Mouse (Mus musculus) effector memory CD4-positive, alpha-beta T cell, adult 7 months (primary cell): ENCODE results near the gene Bex3. TPM values are rescaled to one million over a fixed set of nuclear protein-coding genes. Genes with fewer than 3 reads are reported as not detected.

Experiments
- polyA plus RNA-seq: library from polyadenylated mRNA; unstranded; fragments of 100-300 nt; shearing (Covaris generic); gene quantifications from one replicate; pipeline ENCODE4 v1.2.1, GENCODE M21; 2017

Bex3 gene
- polyA plus RNA-seq = 199 TPM

DNA sequence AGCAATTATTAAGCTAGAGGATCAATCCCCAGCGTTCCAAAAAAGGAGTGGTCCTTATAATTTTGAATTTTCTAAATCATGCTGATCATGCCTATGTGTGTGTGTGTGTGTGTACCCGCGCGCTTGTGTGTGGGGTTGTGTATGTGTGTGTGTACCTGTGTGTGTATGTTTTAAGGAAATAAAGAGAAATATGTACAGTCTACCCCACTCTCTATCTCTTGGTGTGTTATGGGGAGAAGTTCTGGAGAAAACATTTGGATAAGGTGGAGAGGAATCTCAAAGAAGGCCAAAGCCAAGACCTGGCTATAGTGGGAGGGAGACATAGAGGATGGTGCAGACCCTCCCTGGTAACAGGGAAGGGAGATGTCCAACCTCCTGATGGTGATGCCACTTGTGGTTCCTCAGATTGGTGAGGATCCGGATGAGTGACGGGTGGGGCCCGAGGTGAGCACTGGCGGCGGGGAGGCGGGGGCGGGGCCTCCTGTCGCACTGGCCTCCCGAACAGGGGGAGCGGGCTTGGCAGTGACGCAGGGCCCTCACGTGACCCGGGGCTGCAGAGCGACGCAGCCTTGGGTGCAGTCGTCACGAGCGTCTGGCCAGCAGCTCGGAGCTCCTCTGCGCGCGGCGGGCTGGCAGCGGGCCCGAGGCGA lies at the start of gene Bex3:
Gene Bex3 (plus strand): TSS at position 511 of the 650 bp plus-strand sequence.

DNA sequence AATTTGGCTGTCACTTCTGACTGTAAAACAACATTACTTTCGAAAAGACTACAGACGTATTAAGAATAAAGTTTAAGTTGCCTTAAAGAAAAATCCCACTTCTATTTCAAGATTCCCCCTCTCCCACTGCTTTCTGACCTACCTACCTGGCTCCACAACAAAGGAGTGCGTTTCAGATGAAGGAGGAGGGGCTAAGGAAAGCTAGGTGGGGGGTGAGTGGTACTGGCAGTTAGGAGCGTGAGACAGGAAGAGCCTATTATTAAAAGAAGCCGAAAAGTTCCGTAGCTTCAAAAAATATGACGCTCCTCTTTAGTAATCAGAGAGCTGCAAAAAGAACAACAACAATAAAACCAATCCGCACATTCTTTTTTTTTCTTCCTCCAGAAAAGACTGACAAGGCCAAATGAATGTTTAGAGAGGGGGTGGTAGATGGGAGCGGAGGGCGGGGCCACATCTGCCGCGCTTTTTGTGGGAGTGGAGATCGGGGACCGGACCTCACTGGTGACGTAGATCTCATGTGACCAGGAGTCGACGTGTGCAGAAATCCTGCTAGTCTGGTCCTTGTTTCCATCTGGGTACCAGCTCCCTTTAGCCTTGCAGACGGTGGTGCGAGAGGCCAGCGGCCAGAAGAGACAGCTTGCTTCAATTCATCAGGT lies 25.4 kb upstream of the Bex3 start, which contains the start of gene Tceal9:
Gene Tceal9 (plus strand): TSS at position 506 of the 656 bp plus-strand sequence.

Other genes with a start within 250 kb of the Bex3 start
- gene Arxes1, start 236.9 kb upstream of the Bex3 start, polyA plus RNA-seq = not detected
- gene Bex2, start 202.0 kb upstream of the Bex3 start, polyA plus RNA-seq = 15.3 TPM
- gene Nxf3, start 185.0 kb upstream of the Bex3 start, polyA plus RNA-seq = not detected
- 1.6 TPM for gene Bex4, start 131.3 kb upstream of the Bex3 start, polyA plus RNA-seq
- 0.30 TPM for gene Tceal8, start 97.9 kb upstream of the Bex3 start, polyA plus RNA-seq
- gene Tceal5, start 66.4 kb upstream of the Bex3 start, polyA plus RNA-seq = not detected
- not detected for gene Tceal7, start 55.5 kb upstream of the Bex3 start, polyA plus RNA-seq
- gene Bex1, start 54.7 kb upstream of the Bex3 start, polyA plus RNA-seq = not detected
- gene Tceal9, start 25.2 kb upstream of the Bex3 start, polyA plus RNA-seq = 66.2 TPM
- gene Kir3dl1, start 247.7 kb downstream of the Bex3 start, polyA plus RNA-seq = not detected